8 mouse cellular contexts compared by ENCODE assay signal in the genomic region with DNA sequence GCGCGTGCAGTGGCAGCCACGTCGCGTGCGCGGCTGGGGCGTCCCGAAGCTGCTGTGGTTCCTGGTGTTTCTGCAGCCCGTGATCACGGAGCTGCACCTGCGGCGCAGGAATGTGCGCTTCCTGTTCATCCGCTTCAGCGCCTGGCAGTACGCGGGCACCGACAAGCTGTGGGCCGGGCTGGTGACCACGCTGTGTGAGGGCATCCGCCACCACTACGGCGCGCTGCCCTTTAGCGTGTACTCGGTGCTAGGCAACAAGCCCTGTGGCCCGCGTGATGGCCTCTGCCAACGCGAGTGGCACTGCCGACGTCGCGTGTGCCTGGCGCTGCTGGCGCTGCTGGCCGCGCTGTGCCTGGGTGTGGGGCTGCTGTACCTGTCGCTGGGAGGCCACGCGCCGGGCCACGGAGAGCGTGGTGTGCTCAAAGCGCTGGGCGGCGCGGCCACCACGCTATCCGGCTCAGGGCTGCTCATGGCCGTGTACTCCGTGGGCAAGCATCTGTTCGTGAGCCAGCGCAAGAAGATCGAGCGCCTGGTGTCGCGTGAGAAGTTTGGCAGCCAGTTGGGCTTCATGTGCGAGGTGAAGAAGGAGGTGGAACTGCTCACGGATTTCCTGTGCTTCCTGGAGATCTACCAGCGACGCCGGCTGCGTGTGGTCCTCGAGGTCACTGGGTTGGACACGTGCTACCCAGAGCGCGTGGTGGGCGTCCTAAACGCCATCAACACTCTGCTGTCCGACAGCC. TPM values are rescaled to one million over a fixed set of nuclear protein-coding genes. Genes with fewer than 3 reads are reported as not detected.
A peak's percentile ranks its signal among the peaks of the same experiment; 100 is the strongest.
DNase-seq lines count a peak whose midpoint lies in the region; ATAC-seq and TF ChIP-seq lines count a peak whose summit lies in the region.

No protein-coding gene starts in this region.

- H3K4me3 ChIP-seq in hindbrain, postnatal 0 days (ENCODE audit: low read length): peak overlapping the region; percentile 32
- peak overlapping the region; percentile 34 for H3K4me3 ChIP-seq in neural tube, embryonic 12.5 days

- no peaks in the 10 kb centered on the region for H3K9me3 ChIP-seq in hindbrain, postnatal 0 days (ENCODE audit: low read length)
- no peaks in the 10 kb centered on the region for H3K9me3 ChIP-seq in neural tube, embryonic 12.5 days

- H3K27ac ChIP-seq in hindbrain, postnatal 0 days: no peak overlapping the region
- H3K27ac ChIP-seq in neural tube, embryonic 12.5 days: no peak overlapping the region

- peak overlapping the region; percentile 38 for H3K9ac ChIP-seq in hindbrain, postnatal 0 days (replicated peaks; ENCODE audit: low read length)
- H3K9ac ChIP-seq in neural tube, embryonic 12.5 days: 0 out of 2 replicates have a peak overlapping the region, but pooled peaks have one; percentile 40

- no peak for TF ChIP-seq CTCF in hindbrain, postnatal 0 days (IDR thresholded peaks at IDR 0.05; ENCODE audit: low read depth)

- peak overlapping the region; percentile 56 for H3K4me2 ChIP-seq in hindbrain, postnatal 0 days (ENCODE audit: low read depth, low read length)
- H3K4me2 ChIP-seq in neural tube, embryonic 12.5 days (replicated peaks): peak overlapping the region; percentile 70

- 8% methylated on average over 72 of the region's 72 CpGs for WGBS in hindbrain, postnatal 0 days
- 15% methylated on average over 72 of the region's 72 CpGs for WGBS in neural tube, embryonic 12.5 days

- ATAC-seq in hindbrain, postnatal 0 days: peak; percentile 50
- ATAC-seq in neural tube, embryonic 12.5 days (ENCODE audit: low FRiP score, low read depth): no peak; the same call in 1 of the 2 replicates

- peaks cover 30% of the 10 kb centered on the region for H3K27me3 ChIP-seq in hindbrain, postnatal 0 days (ENCODE audit: insufficient read depth, low read length)
- peaks cover 76% of the 10 kb centered on the region for H3K27me3 ChIP-seq in neural tube, embryonic 12.5 days (replicated peaks)

- H3K4me1 ChIP-seq in hindbrain, postnatal 0 days (ENCODE audit: insufficient read depth, low read length): no peaks in the 10 kb centered on the region; the same call in 1 of the 2 replicates
- H3K4me1 ChIP-seq in neural tube, embryonic 12.5 days: peaks cover 30% of the 10 kb centered on the region

- 0 out of 2 replicates have a peak, but pooled peaks cover under 1% of the 10 kb centered on the region for H3K36me3 ChIP-seq in hindbrain, postnatal 0 days (ENCODE audit: insufficient read depth, low read length)
- no peaks in the 10 kb centered on the region for H3K36me3 ChIP-seq in neural tube, embryonic 12.5 days

- peak; percentile 31 for DNase-seq in embryo, embryonic 10 days (ENCODE audit: low spot score)
- no peak for DNase-seq in embryo, embryonic 9.5 days (ENCODE audit: extremely low spot score)
- peak; percentile 68 for DNase-seq in retina, postnatal 1 day
- no peak for DNase-seq in retina, embryonic 14.5 days (ENCODE audit: low spot score)
- peak; percentile 31 for DNase-seq in hindbrain, postnatal 0 days (ENCODE audit: low spot score)
- DNase-seq in right cerebral cortex, postnatal 14 days: no peak
- DNase-seq in T-cell, adult 2 months (ENCODE audit: low spot score): no peak

RNA-seq across cellular contexts. Expression of gene Nkpd1, which starts 5.5 kb away (rescaled TPM):
- 1.9 and 4.4 TPM in 2 replicates for total RNA-seq in hindbrain, postnatal 0 days (2014; rRNA removed)
- 1.3 TPM in 2 replicates for polyA plus RNA-seq in hindbrain, postnatal 0 days (2015; fragmentation: Nextera tagmentation; extraction: Ambion mirVana)
- 0.11 and 0.19 TPM in 2 replicates for polyA plus RNA-seq in neural tube, embryonic 12.5 days (2016; fragmentation: Nextera tagmentation; extraction: Ambion mirVana)

RNA-seq across cellular contexts. Expression of gene Trappc6a, which starts 15.0 kb away (rescaled TPM):
- 26.4 and 46.5 TPM in 2 replicates for total RNA-seq in hindbrain, postnatal 0 days (2014; rRNA removed)
- polyA plus RNA-seq in hindbrain, postnatal 0 days (2015; fragmentation: Nextera tagmentation; extraction: Ambion mirVana): 42.8 and 44.3 TPM in 2 replicates
- polyA plus RNA-seq in neural tube, embryonic 12.5 days (2016; fragmentation: Nextera tagmentation; extraction: Ambion mirVana): 50.6 and 51.0 TPM in 2 replicates

RNA-seq across cellular contexts. Expression of gene Bloc1s3, which starts 15.0 kb away (rescaled TPM):
- 18.8 and 22.4 TPM in 2 replicates for total RNA-seq in hindbrain, postnatal 0 days (2014; rRNA removed)
- 3.8 and 4.3 TPM in 2 replicates for polyA plus RNA-seq in hindbrain, postnatal 0 days (2015; fragmentation: Nextera tagmentation; extraction: Ambion mirVana)
- polyA plus RNA-seq in neural tube, embryonic 12.5 days (2016; fragmentation: Nextera tagmentation; extraction: Ambion mirVana): 4.6 and 5.7 TPM in 2 replicates

RNA-seq across cellular contexts. Expression of gene Ppp1r37, which starts 39.7 kb away (rescaled TPM):
- 125 and 128 TPM in 2 replicates for total RNA-seq in hindbrain, postnatal 0 days (2014; rRNA removed)
- polyA plus RNA-seq in hindbrain, postnatal 0 days (2015; fragmentation: Nextera tagmentation; extraction: Ambion mirVana): 27.0 and 27.7 TPM in 2 replicates
- 44.3 and 48.8 TPM in 2 replicates for polyA plus RNA-seq in neural tube, embryonic 12.5 days (2016; fragmentation: Nextera tagmentation; extraction: Ambion mirVana)

RNA-seq across cellular contexts. Expression of gene Zfp296, which starts 53.9 kb away (rescaled TPM):
- 0.25 TPM in 1 of 2 replicates, not detected in the other for total RNA-seq in hindbrain, postnatal 0 days (2014; rRNA removed)
- polyA plus RNA-seq in hindbrain, postnatal 0 days (2015; fragmentation: Nextera tagmentation; extraction: Ambion mirVana): not detected in 2 replicates
- 0.30 TPM in 1 of 2 replicates, not detected in the other for polyA plus RNA-seq in neural tube, embryonic 12.5 days (2016; fragmentation: Nextera tagmentation; extraction: Ambion mirVana)

Comparison
In these comparisons a context has a peak if more than half of its experiments do, and no peak if none do; other contexts are left out.
1. DNase-seq: peak in embryo, embryonic 10 days (single experiment), retina, postnatal 1 day (single experiment) and hindbrain, postnatal 0 days (single experiment); none in embryo, embryonic 9.5 days (single experiment), retina, embryonic 14.5 days (single experiment), right cerebral cortex, postnatal 14 days (single experiment) and T-cell, adult 2 months (single experiment).